Comparison of ENCODE assay signal across 14 mouse cellular contexts in genomic region chr13:78938351-78938741, GRCm38 (mm10).
A peak's percentile ranks its signal among the peaks of the same experiment; 100 is the strongest.
DNase-seq lines count a peak whose midpoint lies in the region; ATAC-seq and TF ChIP-seq lines count a peak whose summit lies in the region.
"Had no signal": no experiment of that assay in that cellular context is flagged by ENCODE, and none has a peak within 500 bp of the region (broad histone marks: within the 10 kb centered on the region; RNA-seq: fewer than 3 reads in every experiment).

No protein-coding gene starts in this region.

- peak overlapping the region; percentile 36 for H3K4me3 ChIP-seq in layer of hippocampus, adult 2 months
- H3K4me3 ChIP-seq in hindbrain, embryonic 11.5 days (ENCODE audit: low read depth, low read length), result no peak overlapping the region
- no peak overlapping the region for H3K4me3 ChIP-seq in midbrain, embryonic 14.5 days (replicated peaks; ENCODE audit: low read depth, low read length)
- H3K4me3 ChIP-seq: heart, adult 2 months; liver, embryonic 13.5 days had no signal

- no peaks in the 10 kb centered on the region for H3K36me3 ChIP-seq in hindbrain, embryonic 11.5 days (ENCODE audit: control insufficient read depth, insufficient read depth, low read length)
- H3K36me3 ChIP-seq in midbrain, embryonic 14.5 days (ENCODE audit: control insufficient read depth, insufficient read depth, low read length), result no peaks in the 10 kb centered on the region
- H3K36me3 ChIP-seq: liver, embryonic 13.5 days had no signal

- H3K4me1 ChIP-seq in hindbrain, embryonic 11.5 days (replicated peaks; ENCODE audit: control insufficient read depth, insufficient read depth, low read length), result no peaks in the 10 kb centered on the region
- peaks cover 11% of the 10 kb centered on the region; the same call in 1 of the 2 replicates for H3K4me1 ChIP-seq in midbrain, embryonic 14.5 days (ENCODE audit: control insufficient read depth, insufficient read depth, low read length)
- H3K4me1 ChIP-seq: liver, embryonic 13.5 days had no signal

- H3K27ac ChIP-seq in layer of hippocampus, adult 2 months, result peak overlapping the region; percentile 63; the same call in 1 of the 2 replicates
- H3K27ac ChIP-seq in hindbrain, embryonic 11.5 days (ENCODE audit: low read depth, low read length), result peak overlapping the region; percentile 31
- 0 out of 2 replicates have a peak overlapping the region, but pooled peaks have one; percentile 20 for H3K27ac ChIP-seq in midbrain, embryonic 14.5 days (replicated peaks; ENCODE audit: low read depth, low read length)
- H3K27ac ChIP-seq: kidney, postnatal 0 days; liver, embryonic 13.5 days had no signal

- H3K9me3 ChIP-seq in hindbrain, embryonic 11.5 days (ENCODE audit: control insufficient read depth, low read length), result no peaks in the 10 kb centered on the region
- H3K9me3 ChIP-seq in midbrain, embryonic 14.5 days (ENCODE audit: control insufficient read depth, low read length), result no peaks in the 10 kb centered on the region
- H3K9me3 ChIP-seq: liver, embryonic 13.5 days had no signal

- no peak overlapping the region for H3K9ac ChIP-seq in hindbrain, embryonic 11.5 days (ENCODE audit: low read depth, low read length)
- no peak overlapping the region for H3K9ac ChIP-seq in midbrain, embryonic 14.5 days (replicated peaks; ENCODE audit: low read length)
- H3K9ac ChIP-seq: liver, embryonic 13.5 days had no signal

- H3K27me3 ChIP-seq in hindbrain, embryonic 11.5 days (ENCODE audit: control insufficient read depth, insufficient read depth, low read length), result no peaks in the 10 kb centered on the region
- no peaks in the 10 kb centered on the region for H3K27me3 ChIP-seq in midbrain, embryonic 14.5 days (ENCODE audit: control insufficient read depth, insufficient read depth, low read length)
- H3K27me3 ChIP-seq: liver, embryonic 13.5 days had no signal

- ATAC-seq in hindbrain, embryonic 11.5 days (ENCODE audit: low FRiP score), result peak; percentile 12
- ATAC-seq in midbrain, embryonic 14.5 days (ENCODE audit: low FRiP score, low TSS enrichment), result no peak
- no peak for ATAC-seq in inflammation-experienced regulatory T-cells, adult 6 months

- no peak overlapping the region for H3K4me2 ChIP-seq in hindbrain, embryonic 11.5 days (replicated peaks; ENCODE audit: low read depth, low read length)
- H3K4me2 ChIP-seq in midbrain, embryonic 14.5 days (ENCODE audit: low read length), result no peak overlapping the region
- H3K4me2 ChIP-seq: liver, embryonic 13.5 days had no signal

- intact Hi-C loops in left cerebral cortex, postnatal 14 days (cut with DNase I), result no loop called here
- intact Hi-C loops in left cerebral cortex, postnatal 36 days (cut with DNase I), result no loop called here

- 9% methylated on average over 5 of the region's 5 CpGs for WGBS in hindbrain, embryonic 11.5 days
- 19% methylated on average over 5 of the region's 5 CpGs for WGBS in midbrain, embryonic 14.5 days

- no peak for TF ChIP-seq CTCF in layer of hippocampus, adult 2 months (conservative IDR thresholded peaks at IDR 0.05)

- DNase-seq in layer of hippocampus, adult 2 months (ENCODE audit: low spot score in 2 of 2), result no peak
- no peak for DNase-seq in layer of hippocampus, adult 18-20 months (ENCODE audit: low spot score in 2 of 2)
- peak; percentile 53 for DNase-seq in hindbrain, embryonic 11.5 days (ENCODE audit: low spot score)
- DNase-seq in midbrain, embryonic 14.5 days, result peak; percentile 38
- DNase-seq in skeletal muscle tissue, adult 2 months (ENCODE audit: low read depth, low spot score), result peak; percentile 16
- DNase-seq in left cerebral cortex, postnatal 14 days (ENCODE audit: low spot score in 2 of 2), result no peak
- no peak for DNase-seq in left cerebral cortex, postnatal 36 days (ENCODE audit: low spot score in 2 of 2)
- DNase-seq: adrenal gland, postnatal 10 days; liver, embryonic 13.5 days; lung, postnatal 4 days; right cerebral cortex, postnatal 4 days had no signal

Comparison
In these comparisons a context has a peak if more than half of its experiments do, and no peak if none do; other contexts are left out.
1. DNase-seq: peak in hindbrain, embryonic 11.5 days (single experiment), midbrain, embryonic 14.5 days (single experiment) and skeletal muscle tissue, adult 2 months (single experiment); none in layer of hippocampus, adult 2 months (0 of 2), layer of hippocampus, adult 18-20 months (0 of 2), left cerebral cortex, postnatal 14 days (0 of 2) and left cerebral cortex, postnatal 36 days (0 of 2).
2. Peak in every context shown above with its lines, with median percentiles within 50 percentile points of each other: H3K27ac ChIP-seq.